Mouse (Mus musculus) forebrain, embryonic 12.5 days (tissue): ENCODE measurements at regions not wholly inside any gene's neighbourhood (a gene's known extent, or its start where the extent isn't known, plus 50 kb on each side); places are given as distances from the start of the nearest gene placed in this dataset.

Source experiments
- ATAC-seq: fragments of 200-750 bp; cut with Nextera tagmentation; 2 replicates; pipeline ENCODE4 v1.8.0; 2017; ENCODE audit warnings: moderate TSS enrichment; ENCODE audit not compliant: low FRiP score
- H3K27ac ChIP-seq: fragments of 300-500 bp; sonication (generic); 2 replicates; pipeline ENCODE4 v1.5.1; 2016; ENCODE audit warnings: mild to moderate bottlenecking
- H3K27me3 ChIP-seq: fragments of 300-500 bp; sonication (generic); 2 replicates; pipeline ENCODE4 v1.6.1; 2016; ENCODE audit warnings: mild to moderate bottlenecking
- H3K36me3 ChIP-seq: fragments of 300-500 bp; sonication (generic); replicated peaks from 2 replicates; pipeline ENCODE4 v1.6.1; 2016; ENCODE audit warnings: mild to moderate bottlenecking
- H3K4me1 ChIP-seq: fragments of 300-500 bp; sonication (generic); 2 replicates; pipeline ENCODE4 v1.6.1; 2016
- H3K4me2 ChIP-seq: fragments of 300-500 bp; sonication (generic); 2 replicates; pipeline ENCODE4 v1.6.1; 2016; ENCODE audit warnings: mild to moderate bottlenecking, moderate library complexity
- H3K4me3 ChIP-seq: fragments of 300-500 bp; sonication (generic); replicated peaks from 2 replicates; pipeline ENCODE4 v1.5.1; 2016; ENCODE audit warnings: mild to moderate bottlenecking
- H3K9ac ChIP-seq: fragments of 300-500 bp; sonication (generic); 2 replicates; pipeline ENCODE4 v1.6.1; 2016; ENCODE audit warnings: mild to moderate bottlenecking
- H3K9me3 ChIP-seq: fragments of 300-500 bp; sonication (generic); 2 replicates; pipeline ENCODE4 v1.6.1; 2016
- WGBS: fragments of 180-500 bp; shearing (Covaris S2); methylation state at CpG from one replicate; pipeline ENCODE4 v1.1.7; 2016; 5-methylcytosine and 5-hydroxymethylcytosine counted together

GRCm38 (mm10) chr13:111031633-111032032, 223.2 kb upstream of the Actbl2 start:
- ATAC-seq: no peak

DNA sequence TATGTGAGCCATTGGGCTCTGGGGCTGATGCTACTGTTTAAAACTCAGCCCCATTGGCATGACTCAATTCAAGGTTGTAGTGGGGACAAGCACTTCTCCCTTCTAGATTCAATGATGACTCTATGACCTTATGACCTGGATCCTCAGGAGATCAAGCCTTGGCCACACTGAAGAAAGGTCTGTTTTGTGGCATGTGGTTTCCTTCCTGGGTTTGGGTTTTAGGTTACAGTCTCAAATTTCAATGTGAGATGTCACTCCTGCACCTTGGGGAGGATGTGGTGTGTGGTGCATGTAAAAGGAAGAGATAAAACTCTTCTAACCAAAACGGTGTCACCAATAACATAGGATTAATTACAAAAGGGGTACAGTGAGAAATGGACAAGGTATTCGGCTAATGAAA, 211.2 kb upstream of the Actbl2 start:
- no peak for ATAC-seq

More at GRCm38 (mm10) chr13:111031633-111032032, 223.2 kb upstream of the Actbl2 start:
- WGBS: 76% methylated on average over 1 of the region's 1 CpGs
- no peak overlapping the region for H3K9ac ChIP-seq
- no peaks in the 10 kb centered on the region for H3K4me1 ChIP-seq
- H3K36me3 ChIP-seq: no peaks in the 10 kb centered on the region
- no peak overlapping the region for H3K4me3 ChIP-seq
- H3K27ac ChIP-seq: no peak overlapping the region
- H3K27me3 ChIP-seq: no peaks in the 10 kb centered on the region
- no peaks in the 10 kb centered on the region for H3K9me3 ChIP-seq
- H3K4me2 ChIP-seq: no peak overlapping the region

GRCm38 (mm10) chr13:111044328-111045002, 210.3 kb upstream of the Actbl2 start:
- no peak for ATAC-seq
- Histone ChIP-seq H3K27ac (no peak overlapping the region), H3K4me1 (no peaks in the 10 kb centered on the region), H3K9me3 (no peaks in the 10 kb centered on the region), H3K4me2 (no peak overlapping the region), H3K36me3 (no peaks in the 10 kb centered on the region), H3K9ac (no peak overlapping the region), H3K4me3 (no peak overlapping the region), H3K27me3 (no peaks in the 10 kb centered on the region)
- WGBS: 72% methylated on average over 10 of the region's 10 CpGs

More for the DNA sequence above, 211.2 kb upstream of the Actbl2 start:
- Histone ChIP-seq H3K36me3 (no peaks in the 10 kb centered on the region), H3K9me3 (no peaks in the 10 kb centered on the region), H3K9ac (no peak overlapping the region), H3K4me2 (no peak overlapping the region), H3K27ac (no peak overlapping the region), H3K4me3 (no peak overlapping the region), H3K27me3 (no peaks in the 10 kb centered on the region), H3K4me1 (no peaks in the 10 kb centered on the region)
- 81% methylated on average over 2 of the region's 2 CpGs for WGBS

- WGBS: 49% methylated on average over 6 of the region's 6 CpGs
- H3K27ac ChIP-seq: no peak overlapping the region
- H3K27me3 ChIP-seq: no peaks in the 10 kb centered on the region
- H3K4me2 ChIP-seq: no peak overlapping the region
- H3K4me1 ChIP-seq: peaks cover 8% of the 10 kb centered on the region; the same call in 1 of the 2 replicates
- H3K9ac ChIP-seq: no peak overlapping the region
- H3K36me3 ChIP-seq: no peaks in the 10 kb centered on the region
- H3K9me3 ChIP-seq: no peaks in the 10 kb centered on the region
- no peak for ATAC-seq
- H3K4me3 ChIP-seq: no peak overlapping the region
Observed at GRCm38 (mm10) chr13:111050097-111050496, 204.7 kb upstream of the Actbl2 start.

DNA sequence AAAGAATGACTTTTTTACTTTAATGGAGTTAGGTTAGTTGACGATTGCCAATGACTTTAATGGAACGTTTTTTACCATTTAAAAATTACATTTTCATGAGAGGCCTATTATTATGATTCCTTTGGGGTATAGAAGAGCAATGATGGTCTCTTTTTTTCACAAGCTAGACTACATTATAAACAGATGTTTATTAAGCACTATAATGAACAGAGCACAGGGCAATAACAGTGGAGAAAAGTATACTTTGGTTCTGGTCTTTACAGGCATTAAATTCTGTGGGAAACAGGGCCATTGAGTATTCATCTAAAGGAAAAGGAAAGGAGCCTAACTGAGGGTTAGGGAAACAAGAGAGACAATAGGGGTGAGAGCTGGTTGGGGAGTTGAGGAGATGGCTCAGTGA, 199.0 kb upstream of the Actbl2 start:
- no peaks in the 10 kb centered on the region for H3K27me3 ChIP-seq
- H3K27ac ChIP-seq: no peak overlapping the region
- WGBS: 89% methylated on average over 2 of the region's 2 CpGs
- no peak overlapping the region for H3K4me3 ChIP-seq
- H3K9me3 ChIP-seq: no peaks in the 10 kb centered on the region
- H3K4me1 ChIP-seq: no peaks in the 10 kb centered on the region
- H3K36me3 ChIP-seq: no peaks in the 10 kb centered on the region
- ATAC-seq: no peak
- H3K9ac ChIP-seq: no peak overlapping the region
- H3K4me2 ChIP-seq: no peak overlapping the region

DNA sequence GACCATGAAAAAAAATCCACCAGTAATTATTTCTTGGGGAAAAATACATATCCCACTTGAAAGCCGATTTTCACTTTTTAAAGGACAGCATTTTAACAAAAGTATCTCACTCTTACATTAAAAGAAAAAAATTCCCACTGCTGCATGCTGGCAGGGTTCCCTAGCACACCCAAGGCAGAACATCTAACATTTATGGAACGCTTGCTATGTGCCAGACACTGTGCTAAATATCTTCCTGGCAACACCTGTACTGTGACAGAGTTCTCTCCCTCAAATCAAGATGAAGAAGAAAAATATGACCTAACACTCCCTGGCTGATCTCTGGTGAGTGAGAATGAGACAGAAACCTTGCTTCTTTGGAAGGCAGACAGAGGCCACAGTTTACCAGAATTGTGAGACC, 167.1 kb upstream of the Actbl2 start:
- H3K4me3 ChIP-seq: no peak overlapping the region
- no peak overlapping the region for H3K27ac ChIP-seq
- ATAC-seq: no peak
- H3K9me3 ChIP-seq: no peaks in the 10 kb centered on the region
- H3K36me3 ChIP-seq: no peaks in the 10 kb centered on the region
- WGBS: 83% methylated on average over 2 of the region's 2 CpGs
- no peak overlapping the region for H3K4me2 ChIP-seq
- H3K4me1 ChIP-seq: no peaks in the 10 kb centered on the region
- no peaks in the 10 kb centered on the region for H3K27me3 ChIP-seq
- H3K9ac ChIP-seq: no peak overlapping the region

GRCm38 (mm10) chr13:111096071-111096470, 158.7 kb upstream of the Actbl2 start:
- Histone ChIP-seq H3K9ac (no peak overlapping the region), H3K27me3 (no peaks in the 10 kb centered on the region), H3K4me2 (no peak overlapping the region), H3K4me3 (no peak overlapping the region), H3K36me3 (no peaks in the 10 kb centered on the region), H3K4me1 (no peaks in the 10 kb centered on the region), H3K27ac (no peak overlapping the region), H3K9me3 (no peaks in the 10 kb centered on the region)
- WGBS: 93% methylated on average over 5 of the region's 5 CpGs
- ATAC-seq: no peak

GRCm38 (mm10) chr13:111097336-111097735, 157.5 kb upstream of the Actbl2 start:
- Histone ChIP-seq H3K27ac (no peak overlapping the region), H3K27me3 (no peaks in the 10 kb centered on the region), H3K9ac (no peak overlapping the region), H3K4me1 (no peaks in the 10 kb centered on the region), H3K4me3 (no peak overlapping the region), H3K4me2 (no peak overlapping the region), H3K36me3 (no peaks in the 10 kb centered on the region), H3K9me3 (no peaks in the 10 kb centered on the region)
- WGBS: 86% methylated on average over 4 of the region's 4 CpGs
- no peak for ATAC-seq

DNA sequence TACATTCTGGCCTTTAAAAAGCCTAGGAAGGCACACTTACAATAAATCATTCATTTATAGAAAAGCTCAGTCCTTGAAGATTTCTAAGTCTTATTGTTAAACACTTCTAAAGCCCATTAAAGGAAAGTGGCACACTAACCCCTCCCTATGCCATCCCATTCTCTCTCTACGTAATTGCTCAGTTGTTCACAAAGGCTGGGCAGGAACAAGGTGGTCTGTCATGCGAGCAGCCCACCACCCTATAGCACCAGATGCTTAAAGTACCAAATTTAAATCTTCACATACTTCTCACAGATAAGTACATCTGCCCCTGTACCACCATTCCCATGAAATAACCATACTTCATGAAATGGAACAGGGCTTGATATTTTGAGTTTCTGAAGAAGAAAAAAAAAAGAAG, 156.1 kb upstream of the Actbl2 start:
- WGBS: 40% methylated on average over 2 of the region's 2 CpGs
- Histone ChIP-seq H3K36me3 (no peaks in the 10 kb centered on the region), H3K9me3 (no peaks in the 10 kb centered on the region), H3K9ac (no peak overlapping the region), H3K27ac (no peak overlapping the region), H3K4me2 (no peak overlapping the region), H3K4me1 (no peaks in the 10 kb centered on the region), H3K27me3 (no peaks in the 10 kb centered on the region), H3K4me3 (no peak overlapping the region)
- ATAC-seq: no peak

DNA sequence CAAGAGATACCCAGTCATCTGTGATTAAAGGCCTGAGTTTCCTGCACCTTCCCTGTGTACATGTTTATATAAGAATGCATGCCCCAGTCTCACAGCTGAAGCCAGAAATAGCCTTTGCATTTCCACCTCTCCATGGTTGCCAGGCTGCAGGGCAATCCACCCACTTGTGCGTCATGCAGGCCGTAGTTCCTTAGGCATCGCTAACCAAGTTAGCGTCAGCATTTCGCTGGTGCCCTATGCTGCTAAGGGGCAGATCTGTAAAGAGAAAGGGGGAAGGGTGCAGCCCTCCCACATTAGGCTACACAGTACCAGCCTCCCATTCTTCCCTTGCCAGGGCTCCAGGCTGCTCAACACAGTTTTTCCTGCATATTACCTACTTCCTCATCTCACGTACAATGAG, 155.6 kb upstream of the Actbl2 start:
- no peak overlapping the region for H3K9ac ChIP-seq
- H3K9me3 ChIP-seq: no peaks in the 10 kb centered on the region
- no peaks in the 10 kb centered on the region for H3K36me3 ChIP-seq
- WGBS: 71% methylated on average over 6 of the region's 6 CpGs
- H3K4me2 ChIP-seq: no peak overlapping the region
- no peaks in the 10 kb centered on the region for H3K27me3 ChIP-seq
- H3K27ac ChIP-seq: no peak overlapping the region
- no peak overlapping the region for H3K4me3 ChIP-seq
- no peak; the same call in 1 of the 2 replicates for ATAC-seq
- H3K4me1 ChIP-seq: no peaks in the 10 kb centered on the region

DNA sequence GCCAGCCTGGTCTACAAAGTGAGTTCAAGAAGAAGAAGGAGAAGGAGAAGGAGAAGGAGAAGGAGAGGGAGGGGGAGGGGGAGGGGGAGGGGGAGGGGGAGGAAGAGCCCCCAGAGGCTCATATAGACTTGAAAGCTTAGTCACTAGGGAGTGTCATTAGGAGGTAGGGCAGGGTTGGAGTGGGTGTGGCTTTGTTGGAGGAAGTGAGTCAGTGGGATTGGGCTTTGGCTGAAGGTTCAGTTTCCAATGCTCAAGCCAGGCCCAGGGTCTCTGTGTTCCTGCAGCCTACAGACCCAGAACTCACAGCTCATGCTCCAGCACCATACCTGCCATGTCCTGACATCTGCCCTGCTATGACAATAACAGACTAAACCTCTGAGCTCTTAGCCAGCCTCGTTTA, 154.4 kb upstream of the Actbl2 start:
- Histone ChIP-seq H3K4me3 (no peak overlapping the region), H3K9me3 (no peaks in the 10 kb centered on the region), H3K4me1 (no peaks in the 10 kb centered on the region), H3K4me2 (no peak overlapping the region), H3K27ac (no peak overlapping the region), H3K36me3 (no peaks in the 10 kb centered on the region), H3K9ac (no peak overlapping the region), H3K27me3 (no peaks in the 10 kb centered on the region)
- 80% methylated on average over 1 of the region's 1 CpGs for WGBS
- no peak for ATAC-seq

GRCm38 (mm10) chr13:111104567-111105219, 150.1 kb upstream of the Actbl2 start:
- no peak for ATAC-seq

DNA sequence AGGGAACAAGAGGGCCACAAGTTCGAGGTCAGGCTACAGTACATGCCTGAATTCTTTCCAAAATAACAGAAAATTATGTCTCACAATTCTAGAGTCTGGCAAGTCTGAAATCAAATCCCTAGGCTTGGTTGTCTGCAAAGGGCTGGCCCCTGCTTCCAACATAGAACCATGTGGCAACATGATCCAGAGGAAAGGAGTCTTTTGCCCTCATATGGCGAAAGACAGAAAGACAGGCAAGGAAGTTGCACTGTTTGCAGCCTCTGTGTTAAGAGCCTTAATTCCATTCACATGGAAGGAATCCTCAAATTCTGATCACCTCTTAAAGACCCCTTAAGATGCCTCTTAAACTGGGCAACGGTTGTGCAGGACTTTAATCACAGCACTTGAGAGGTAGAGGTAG, 123.7 kb upstream of the Actbl2 start:
- Histone ChIP-seq H3K27ac (no peak overlapping the region), H3K4me2 (no peak overlapping the region), H3K36me3 (no peaks in the 10 kb centered on the region), H3K27me3 (no peaks in the 10 kb centered on the region), H3K4me3 (no peak overlapping the region), H3K9ac (no peak overlapping the region), H3K9me3 (no peaks in the 10 kb centered on the region), H3K4me1 (no peaks in the 10 kb centered on the region)
- ATAC-seq: no peak
- 78% methylated on average over 3 of the region's 3 CpGs for WGBS

More at GRCm38 (mm10) chr13:111104567-111105219, 150.1 kb upstream of the Actbl2 start:
- WGBS: 83% methylated on average over 4 of the region's 4 CpGs
- Histone ChIP-seq H3K9ac (no peak overlapping the region), H3K9me3 (no peaks in the 10 kb centered on the region), H3K4me2 (no peak overlapping the region), H3K4me3 (no peak overlapping the region), H3K36me3 (no peaks in the 10 kb centered on the region), H3K4me1 (no peaks in the 10 kb centered on the region), H3K27ac (no peak overlapping the region), H3K27me3 (no peaks in the 10 kb centered on the region)
